Mouse (Mus musculus) heart, embryonic 14.5 days (tissue): ENCODE measurements at regions not wholly inside any gene's neighbourhood (a gene's known extent, or its start where the extent isn't known, plus 50 kb on each side); places are given as distances from the start of the nearest gene placed in this dataset.

ENCODE experiments used
- ATAC-seq: fragments of 200-750 bp; cut with Nextera tagmentation; 2 replicates; pipeline ENCODE4 v1.8.0; 2017; ENCODE audit warnings: low read depth, moderate TSS enrichment; ENCODE audit not compliant: insufficient number of reproducible peaks, insufficient read depth, low FRiP score
- H3K27ac ChIP-seq, 2 experiments: fragments of 200-500 bp in 1 of 2; fragments of 300-500 bp in 1 of 2; sonication (generic) in 1 of 2; replicated peaks in 1 of 2; 2 replicates each; pipeline ENCODE4 v1.5.1; 2012 to 2014; ENCODE audit warnings: low read depth in 2 of 2, low read length in 2 of 2, control low read depth in 1 of 2, mild to moderate bottlenecking in 1 of 2, mixed read lengths in 1 of 2; ENCODE audit not compliant: control insufficient read depth in 1 of 2, insufficient read depth in 1 of 2
- H3K27me3 ChIP-seq: fragments of 300-500 bp; sonication (generic); 2 replicates; pipeline ENCODE4 v1.6.1; 2014; ENCODE audit warnings: mild to moderate bottlenecking, low read length, control low read depth; ENCODE audit not compliant: control insufficient read depth, insufficient read depth
- H3K36me3 ChIP-seq: fragments of 300-500 bp; sonication (generic); 2 replicates; pipeline ENCODE4 v1.6.1; 2014; ENCODE audit warnings: mild to moderate bottlenecking, control low read depth, low read length, mixed read lengths; ENCODE audit not compliant: control insufficient read depth, insufficient read depth
- H3K4me1 ChIP-seq, 2 experiments: fragments of 200-500 bp in 1 of 2; fragments of 300-500 bp in 1 of 2; sonication (generic) in 1 of 2; 2 replicates each; pipeline ENCODE4 v1.6.1; 2012 to 2014; ENCODE audit warnings: low read length in 2 of 2, control low read depth in 1 of 2, mixed read lengths in 1 of 2; ENCODE audit not compliant: control insufficient read depth in 2 of 2, insufficient read depth in 2 of 2
- H3K4me2 ChIP-seq: fragments of 300-500 bp; sonication (generic); 2 replicates; pipeline ENCODE4 v1.6.1; 2014; ENCODE audit warnings: mild to moderate bottlenecking, low read length
- H3K4me3 ChIP-seq, 2 experiments: fragments of 200-500 bp in 1 of 2; fragments of 300-500 bp in 1 of 2; sonication (generic) in 1 of 2; 2 replicates each; pipeline ENCODE4 v1.5.1; 2012 to 2014; ENCODE audit warnings: low read length in 2 of 2, mild to moderate bottlenecking in 2 of 2, control low read depth in 1 of 2, low read depth in 1 of 2, moderate library complexity in 1 of 2; ENCODE audit not compliant: control insufficient read depth in 1 of 2, insufficient read depth in 1 of 2
- H3K9ac ChIP-seq: fragments of 300-500 bp; sonication (generic); 2 replicates; pipeline ENCODE4 v1.6.1; 2014; ENCODE audit warnings: mild to moderate bottlenecking, low read length
- H3K9me3 ChIP-seq: fragments of 300-500 bp; sonication (generic); 2 replicates; pipeline ENCODE4 v1.6.1; 2016; ENCODE audit warnings: low read length, control low read depth; ENCODE audit not compliant: control insufficient read depth
- WGBS: fragments of 180-500 bp; shearing (Covaris S2); extraction: QIAGEN DNeasy Blood & Tissue Kit; methylation state at CpG from one replicate; pipeline ENCODE4 v1.1.7; 2014; 5-methylcytosine and 5-hydroxymethylcytosine counted together

DNA sequence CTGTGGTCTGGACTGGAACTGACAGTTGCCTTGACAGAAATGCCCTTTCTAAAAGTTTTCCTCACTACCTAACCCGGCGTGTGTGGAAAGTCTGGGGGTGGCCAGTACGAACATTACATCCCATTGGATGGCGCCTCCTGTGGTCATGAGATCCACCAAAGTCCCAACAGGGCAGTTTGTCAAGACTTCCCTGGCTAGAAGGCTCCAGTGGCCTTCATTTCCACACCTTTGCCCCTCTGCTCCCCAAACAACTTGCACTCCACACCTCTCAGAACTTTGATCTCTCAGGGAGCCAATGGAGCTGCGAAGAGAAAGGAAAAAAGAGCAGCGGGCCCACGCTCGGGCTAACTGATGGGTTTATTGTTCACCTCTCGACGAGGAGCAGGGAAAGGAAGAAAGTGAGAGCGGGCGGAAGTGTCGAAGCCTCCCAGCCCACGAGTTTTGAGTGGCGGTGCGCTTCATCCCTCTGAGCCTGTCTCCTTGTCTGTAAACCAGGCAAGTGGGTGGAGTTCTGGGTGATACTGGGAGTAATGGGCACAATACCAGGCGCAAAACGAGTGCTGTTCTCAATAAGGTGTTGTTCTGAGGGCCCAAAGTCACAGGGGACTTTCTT lies 126.9 kb upstream of the Bcor start:
- Histone ChIP-seq H3K9me3 (no peaks in the 10 kb centered on the region), H3K4me1 (peaks cover 4 to 6% of the 10 kb centered on the region in 2 experiments; a peak in 3 of 4 replicates), H3K36me3 (no peaks in the 10 kb centered on the region), H3K9ac (no peak overlapping the region), H3K27ac (no peak overlapping the region), H3K27me3 (peaks cover 9% of the 10 kb centered on the region), H3K4me2 (peak overlapping the region; percentile 38), H3K4me3 (no peak overlapping the region)
- ATAC-seq, result no peak
- WGBS, result 18% methylated on average over 18 of the region's 18 CpGs

DNA sequence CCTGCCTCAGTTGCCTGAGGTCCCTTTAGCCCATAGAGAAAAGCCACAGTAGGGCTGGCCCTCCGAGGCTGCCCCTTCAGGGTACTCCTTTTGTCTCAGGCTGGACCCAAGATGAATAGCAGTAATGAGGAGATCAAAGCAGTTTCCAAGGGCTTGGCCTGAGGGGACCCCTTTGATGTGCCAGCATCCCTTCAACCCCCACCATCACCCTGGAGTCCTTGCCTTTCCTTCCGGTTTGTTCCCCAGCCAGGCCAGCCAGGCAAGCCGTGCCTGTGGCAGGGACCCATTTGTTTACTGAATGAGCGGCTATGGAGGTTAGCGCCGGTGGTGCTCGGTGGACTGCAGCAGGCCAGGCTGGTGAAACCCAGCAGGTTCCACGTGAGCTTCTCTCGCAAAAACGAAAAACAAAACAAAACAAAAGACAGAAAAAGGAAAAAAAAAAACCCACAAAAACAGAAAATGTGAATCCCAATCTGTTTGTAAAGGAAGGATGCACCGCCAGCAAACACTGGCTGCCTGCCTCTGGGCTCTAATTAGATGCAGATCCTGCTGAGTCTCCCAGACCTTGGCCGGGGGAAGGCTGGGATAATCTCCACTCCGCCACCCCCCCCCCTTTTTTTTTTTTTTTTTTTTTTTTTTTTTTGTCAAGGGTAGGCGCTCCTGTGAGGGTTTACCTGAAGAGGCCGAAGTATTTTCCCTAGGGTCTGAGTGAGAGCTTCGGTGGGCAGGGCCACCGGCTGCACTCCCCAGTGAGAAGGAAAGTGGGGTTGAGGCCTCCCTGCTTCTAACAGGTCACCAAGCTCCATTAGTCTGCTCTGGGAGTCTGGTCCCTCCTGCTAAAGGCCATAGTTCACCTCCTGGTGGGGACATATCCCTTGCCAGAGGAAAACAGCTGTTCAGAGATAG lies 127.8 kb upstream of the Bcor start:
- 38% methylated on average over 17 of the region's 17 CpGs for WGBS
- no peak for ATAC-seq
- no peak overlapping the region for H3K27ac ChIP-seq
- no peak overlapping the region for H3K9ac ChIP-seq
- H3K9me3 ChIP-seq, result no peaks in the 10 kb centered on the region
- no peak overlapping the region for H3K4me2 ChIP-seq
- H3K36me3 ChIP-seq, result no peaks in the 10 kb centered on the region
- H3K27me3 ChIP-seq, result peaks cover 14% of the 10 kb centered on the region
- H3K4me3 ChIP-seq, result no peak overlapping the region
- H3K4me1 ChIP-seq, result peaks cover 4 to 6% of the 10 kb centered on the region in 2 experiments; a peak in 3 of 4 replicates

DNA sequence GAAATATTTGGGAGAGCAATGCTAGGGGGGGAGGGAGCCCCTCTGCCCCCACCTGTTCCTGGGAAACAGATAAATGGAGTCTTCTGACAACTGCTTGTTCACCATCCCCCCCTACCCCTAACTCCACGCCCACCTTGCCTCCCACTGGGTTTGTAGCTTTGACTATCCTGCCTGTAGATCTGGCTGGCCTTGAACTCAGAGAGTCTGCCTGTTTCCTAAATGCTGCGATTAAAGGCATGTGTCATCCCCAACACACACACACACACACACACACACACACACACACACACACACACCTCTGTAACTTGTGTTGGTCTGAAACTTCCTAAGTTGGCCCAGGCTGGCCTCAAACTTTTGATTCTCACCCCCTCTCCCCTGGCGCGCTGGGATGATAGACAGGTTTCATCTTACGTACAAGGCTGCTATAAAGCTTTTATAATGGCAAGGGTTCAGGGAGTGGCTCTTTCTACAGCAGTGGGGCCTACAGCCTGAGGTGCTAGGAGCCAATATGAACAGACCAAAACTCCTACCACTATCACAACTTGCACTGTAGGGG lies 128.5 kb upstream of the Bcor start:
- peaks cover 14% of the 10 kb centered on the region for H3K27me3 ChIP-seq
- no peak overlapping the region for H3K4me3 ChIP-seq
- H3K27ac ChIP-seq, result no peak overlapping the region
- no peak overlapping the region for H3K9ac ChIP-seq
- ATAC-seq, result no peak
- no peaks in the 10 kb centered on the region for H3K36me3 ChIP-seq
- WGBS, result 50% methylated on average over 5 of the region's 5 CpGs
- H3K4me1 ChIP-seq, result peaks cover 4 to 6% of the 10 kb centered on the region in 2 experiments; a peak in 3 of 4 replicates
- H3K9me3 ChIP-seq, result no peaks in the 10 kb centered on the region
- H3K4me2 ChIP-seq, result no peak overlapping the region

DNA sequence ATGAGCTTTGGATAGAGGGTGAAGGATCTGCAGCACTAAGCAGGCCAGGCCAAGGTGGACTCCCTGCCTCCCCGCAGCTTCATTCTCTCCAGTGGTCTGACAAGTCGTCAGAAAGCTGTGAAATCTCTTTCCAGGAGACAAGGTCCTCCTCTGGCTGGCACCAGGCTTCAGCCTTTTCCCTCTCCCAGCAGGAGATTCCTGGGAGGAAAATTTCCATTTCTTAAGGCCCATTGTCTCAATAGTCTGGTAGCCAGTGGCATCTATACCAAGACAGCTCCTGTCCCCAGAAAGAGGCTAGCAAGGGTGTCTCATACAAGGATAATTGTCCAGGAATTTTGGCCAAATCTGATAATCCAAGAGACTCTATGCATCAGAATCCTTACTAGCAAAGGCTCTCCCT lies 133.0 kb upstream of the Bcor start:
- 31% methylated on average over 2 of the region's 2 CpGs for WGBS
- peaks cover 10% of the 10 kb centered on the region; the same call in 1 of the 2 replicates for H3K27me3 ChIP-seq
- no peak overlapping the region for H3K9ac ChIP-seq

DNA sequence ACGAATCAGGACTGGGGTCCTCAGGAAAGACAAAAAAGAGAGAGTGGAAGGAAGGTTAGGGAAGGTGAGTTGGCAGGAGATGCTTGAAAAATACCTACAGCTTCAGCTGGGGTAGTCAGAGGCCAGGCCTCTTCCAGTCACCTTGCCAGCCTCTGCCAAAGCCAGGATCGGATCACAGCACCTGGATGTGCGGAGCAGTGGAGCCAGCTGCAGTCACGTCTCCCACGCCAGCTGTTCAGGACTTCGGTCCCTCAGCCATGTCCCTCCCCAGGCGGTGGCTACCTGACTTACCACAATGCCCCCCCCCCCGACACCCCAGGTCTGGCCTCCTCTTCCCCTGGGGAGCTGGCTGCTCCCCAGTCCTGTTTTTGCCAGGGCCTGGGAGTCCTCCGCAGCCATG lies 134.3 kb upstream of the Bcor start:
- Histone ChIP-seq H3K4me1 (no peaks in the 10 kb centered on the region), H3K9me3 (no peaks in the 10 kb centered on the region), H3K27me3 (peaks cover 10% of the 10 kb centered on the region; the same call in 1 of the 2 replicates), H3K36me3 (no peaks in the 10 kb centered on the region), H3K9ac (no peak overlapping the region), H3K27ac (no peak overlapping the region), H3K4me3 (no peak overlapping the region), H3K4me2 (no peak overlapping the region)
- ATAC-seq, result no peak
- WGBS, result 65% methylated on average over 9 of the region's 9 CpGs

More for the DNA sequence above, 133.0 kb upstream of the Bcor start:
- Histone ChIP-seq H3K9me3 (no peaks in the 10 kb centered on the region), H3K36me3 (no peaks in the 10 kb centered on the region), H3K27ac (no peak overlapping the region), H3K4me3 (no peak overlapping the region), H3K4me1 (no peaks in the 10 kb centered on the region), H3K4me2 (no peak overlapping the region)
- no peak for ATAC-seq

DNA sequence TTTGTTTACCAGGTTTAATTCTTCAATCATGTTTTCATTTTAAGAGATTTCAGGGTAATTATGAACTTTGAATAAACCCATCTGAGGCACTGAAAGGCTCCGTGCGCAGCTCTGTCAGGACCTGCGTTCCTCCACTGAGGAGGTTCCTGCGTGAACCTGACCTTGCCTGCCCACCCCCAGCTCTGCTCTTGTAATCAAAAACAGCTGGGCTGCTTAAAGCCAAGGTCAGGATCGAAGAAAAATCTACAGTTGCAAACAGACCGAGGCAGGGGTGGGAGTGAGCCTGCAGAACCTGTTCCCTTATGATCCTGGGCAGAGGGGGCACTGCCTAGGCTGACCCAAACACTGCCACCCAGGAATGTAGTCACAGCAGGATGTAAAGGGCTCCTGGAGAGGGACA lies 134.8 kb upstream of the Bcor start:
- no peak for ATAC-seq
- H3K36me3 ChIP-seq, result no peaks in the 10 kb centered on the region

DNA sequence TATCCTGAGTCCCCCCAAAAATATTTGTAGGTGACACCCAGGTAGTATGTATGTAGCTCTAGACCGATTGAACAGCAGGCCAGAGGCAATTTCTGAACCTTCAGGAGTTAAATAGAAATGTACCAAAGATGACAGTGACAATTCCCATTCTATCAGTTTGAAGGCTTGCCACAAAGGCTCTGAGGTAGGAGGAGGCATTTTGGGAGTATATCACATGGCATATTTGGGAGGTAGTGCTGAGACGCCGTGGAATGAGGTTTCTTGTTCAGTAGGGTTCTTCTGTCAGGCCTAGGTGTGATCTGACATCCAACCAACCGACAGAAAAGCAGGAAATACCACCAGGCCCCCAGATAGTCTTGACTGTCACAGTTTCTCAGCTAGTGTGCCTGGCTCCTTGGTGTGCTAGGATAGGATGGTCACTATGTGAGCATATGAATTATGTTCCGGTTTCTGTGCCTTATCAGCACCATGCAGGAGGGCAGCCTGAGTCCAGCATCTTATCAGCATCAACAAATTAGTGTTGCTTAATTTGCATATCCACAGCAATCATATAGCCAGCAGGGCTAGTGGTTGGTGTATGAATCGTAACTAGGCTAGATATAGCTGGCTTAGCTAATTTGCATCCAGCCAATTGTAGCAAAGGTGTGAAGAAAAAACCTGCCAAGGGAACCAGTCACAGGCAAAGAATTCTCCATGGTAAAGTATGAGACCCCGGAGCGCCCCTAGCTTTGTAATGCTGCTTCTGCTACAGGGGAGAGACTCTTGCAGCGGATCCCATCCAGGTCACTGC lies 136.3 kb upstream of the Bcor start:
- H3K9me3 ChIP-seq, result no peaks in the 10 kb centered on the region
- 51% methylated on average over 9 of the region's 9 CpGs for WGBS
- no peak for ATAC-seq

More for the DNA sequence above, 134.8 kb upstream of the Bcor start:
- Histone ChIP-seq H3K4me3 (no peak overlapping the region), H3K27me3 (0 out of 2 replicates have a peak, but pooled peaks cover 7% of the 10 kb centered on the region), H3K9me3 (no peaks in the 10 kb centered on the region), H3K9ac (no peak overlapping the region), H3K4me2 (no peak overlapping the region), H3K27ac (no peak overlapping the region), H3K4me1 (no peaks in the 10 kb centered on the region)
- 47% methylated on average over 6 of the region's 6 CpGs for WGBS

More for the DNA sequence above, 136.3 kb upstream of the Bcor start:
- Histone ChIP-seq H3K4me3 (no peak overlapping the region), H3K4me1 (no peaks in the 10 kb centered on the region), H3K27ac (no peak overlapping the region), H3K36me3 (no peaks in the 10 kb centered on the region), H3K27me3 (0 out of 2 replicates have a peak, but pooled peaks cover 7% of the 10 kb centered on the region), H3K9ac (no peak overlapping the region), H3K4me2 (no peak overlapping the region)
